Mouse (Mus musculus) forebrain, embryonic 15.5 days (tissue): ENCODE results near the gene Zfp39. TPM values are rescaled to one million over a fixed set of nuclear protein-coding genes. Genes with fewer than 3 reads are reported as not detected.
A peak's percentile ranks its signal among the peaks of the same experiment; 100 is the strongest.

ENCODE experiments used
- ATAC-seq: fragments of 200-750 bp; cut with Nextera tagmentation; replicated peaks from 2 replicates; pipeline ENCODE4 v1.8.0; 2017; ENCODE audit warnings: mild to moderate bottlenecking, moderate TSS enrichment, moderate library complexity
- H3K27ac ChIP-seq: fragments of 300-500 bp; sonication (generic); replicated peaks from 2 replicates; pipeline ENCODE4 v1.5.1; 2015; ENCODE audit warnings: mild to moderate bottlenecking, inconsistent platforms
- H3K27me3 ChIP-seq: fragments of 300-500 bp; sonication (generic); 2 replicates; pipeline ENCODE4 v1.6.1; 2015; ENCODE audit warnings: inconsistent platforms
- H3K36me3 ChIP-seq: fragments of 300-500 bp; sonication (generic); 2 replicates; pipeline ENCODE4 v1.6.1; 2015; ENCODE audit warnings: mild to moderate bottlenecking, inconsistent platforms
- H3K4me1 ChIP-seq: fragments of 300-500 bp; sonication (generic); 2 replicates; pipeline ENCODE4 v1.6.1; 2015; ENCODE audit warnings: inconsistent platforms
- H3K4me2 ChIP-seq: fragments of 300-500 bp; sonication (generic); replicated peaks from 2 replicates; pipeline ENCODE4 v1.6.1; 2015; ENCODE audit warnings: mild to moderate bottlenecking, inconsistent platforms
- H3K4me3 ChIP-seq: fragments of 300-500 bp; sonication (generic); 2 replicates; pipeline ENCODE4 v1.5.1; 2015; ENCODE audit warnings: mild to moderate bottlenecking, inconsistent platforms
- H3K9ac ChIP-seq: fragments of 300-500 bp; sonication (generic); replicated peaks from 2 replicates; pipeline ENCODE4 v1.6.1; 2015; ENCODE audit warnings: mild to moderate bottlenecking, inconsistent platforms
- H3K9me3 ChIP-seq: fragments of 300-500 bp; sonication (generic); 2 replicates; pipeline ENCODE4 v1.6.1; 2016; ENCODE audit warnings: inconsistent platforms
- WGBS: fragments of 180-500 bp; shearing (Covaris S2); methylation state at CpG from one replicate; pipeline ENCODE4 v1.1.7; 2015; ENCODE audit warnings: mixed read lengths; 5-methylcytosine and 5-hydroxymethylcytosine counted together
- polyA plus RNA-seq: library from polyadenylated mRNA; unstranded; fragments of >200 nt; fragmentation: Nextera tagmentation; extraction: Ambion mirVana; gene quantifications from 2 replicates; pipeline ENCODE4 v1.2.1, GENCODE M21; 2015

The Zfp39 gene
- polyA plus RNA-seq, 1 experiment from 2014 or later, result 5.9 TPM

- Histone ChIP-seq H3K9ac (no peak within 1 kb of the TSS), H3K4me1 (peaks cover 6% of the 10 kb centered on the region; the same call in 1 of the 2 replicates), H3K9me3 (no peaks in the 10 kb centered on the region), H3K4me3 (no peak within 1 kb of the TSS), H3K27ac (no peak within 1 kb of the TSS), H3K4me2 (no peak within 1 kb of the TSS), H3K36me3 (no peaks in the 10 kb centered on the region), H3K27me3 (no peaks in the 10 kb centered on the region)
- 88% methylated on average over 12 of the region's 12 CpGs for WGBS
- no peak for ATAC-seq
Observed at GRCm38 (mm10) chr11:58917745-58918366, 13.8 kb upstream of the Zfp39 start, which contains the start of gene Btnl10. TSS of gene Btnl10 (plus strand) at chr11:58917908.

- Histone ChIP-seq H3K4me1 (peaks cover 6% of the 10 kb centered on the region; the same call in 1 of the 2 replicates), H3K4me2 (no peak overlapping the region), H3K27ac (no peak overlapping the region), H3K4me3 (no peak overlapping the region), H3K27me3 (no peaks in the 10 kb centered on the region), H3K9me3 (no peaks in the 10 kb centered on the region), H3K9ac (no peak overlapping the region), H3K36me3 (no peaks in the 10 kb centered on the region)
- 57% methylated on average over 14 of the region's 14 CpGs for WGBS
- ATAC-seq, result no peak
Observed at GRCm38 (mm10) chr11:58916879-58917744, 13.1 kb upstream of the Zfp39 start.

- H3K27ac ChIP-seq, result no peak overlapping the region
- H3K4me1 ChIP-seq, result peaks cover 6% of the 10 kb centered on the region; the same call in 1 of the 2 replicates
- peak overlapping the region; percentile 52 for H3K4me2 ChIP-seq
- peak overlapping the region; percentile 30 for H3K4me3 ChIP-seq
- ATAC-seq, result 0 out of 2 replicates have a peak, but pooled peaks have one; percentile 16
- no peaks in the 10 kb centered on the region for H3K9me3 ChIP-seq
- 12% methylated on average over 17 of the region's 17 CpGs for WGBS
- H3K9ac ChIP-seq, result peak overlapping the region; percentile 41
- H3K36me3 ChIP-seq, result no peaks in the 10 kb centered on the region
- no peaks in the 10 kb centered on the region for H3K27me3 ChIP-seq
Observed at GRCm38 (mm10) chr11:58914461-58915028, 10.5 kb upstream of the Zfp39 start.

- 93% methylated on average over 1 of the region's 1 CpGs for WGBS
Observed at GRCm38 (mm10) chr11:58913776-58914175, 9.8 kb upstream of the Zfp39 start.

GRCm38 (mm10) chr11:58904838-58905237 lies 813 bp upstream of the Zfp39 start:
- H3K9ac ChIP-seq, result no peak overlapping the region
- no peak overlapping the region for H3K4me3 ChIP-seq
- peaks cover 13% of the 10 kb centered on the region for H3K36me3 ChIP-seq
- WGBS, result 48% methylated on average over 6 of the region's 6 CpGs
- ATAC-seq, result no peak
- no peaks in the 10 kb centered on the region for H3K9me3 ChIP-seq
- H3K4me1 ChIP-seq, result peaks cover 17% of the 10 kb centered on the region
- no peak overlapping the region for H3K27ac ChIP-seq
- no peaks in the 10 kb centered on the region for H3K27me3 ChIP-seq
- H3K4me2 ChIP-seq, result no peak overlapping the region

More at GRCm38 (mm10) chr11:58913776-58914175, 9.8 kb upstream of the Zfp39 start:
- no peak overlapping the region for H3K4me2 ChIP-seq
- H3K27ac ChIP-seq, result no peak overlapping the region
- H3K36me3 ChIP-seq, result no peaks in the 10 kb centered on the region
- no peak overlapping the region for H3K9ac ChIP-seq
- H3K27me3 ChIP-seq, result no peaks in the 10 kb centered on the region
- H3K4me3 ChIP-seq, result no peak overlapping the region
- H3K4me1 ChIP-seq, result peaks cover 6% of the 10 kb centered on the region; the same call in 1 of the 2 replicates
- ATAC-seq, result no peak
- H3K9me3 ChIP-seq, result no peaks in the 10 kb centered on the region

GRCm38 (mm10) chr11:58904410-58904718 lies 339 bp upstream of the Zfp39 start:
- H3K27me3 ChIP-seq, result no peaks in the 10 kb centered on the region
- peaks cover 17% of the 10 kb centered on the region for H3K4me1 ChIP-seq
- H3K4me2 ChIP-seq, result peak overlapping the region; percentile 57
- H3K9ac ChIP-seq, result 0 out of 2 replicates have a peak overlapping the region, but pooled peaks have one; percentile 38
- WGBS, result 1% methylated on average over 8 of the region's 8 CpGs
- no peaks in the 10 kb centered on the region for H3K9me3 ChIP-seq
- peak; percentile 1; the same call in 1 of the 2 replicates for ATAC-seq
- H3K27ac ChIP-seq, result no peak overlapping the region
- H3K36me3 ChIP-seq, result peaks cover 14% of the 10 kb centered on the region
- peak overlapping the region; percentile 78 for H3K4me3 ChIP-seq

- no peak overlapping the region for H3K9ac ChIP-seq
- H3K9me3 ChIP-seq, result no peaks in the 10 kb centered on the region
- H3K27ac ChIP-seq, result no peak overlapping the region
- H3K4me3 ChIP-seq, result no peak overlapping the region
- peaks cover 28% of the 10 kb centered on the region for H3K36me3 ChIP-seq
- no peaks in the 10 kb centered on the region for H3K27me3 ChIP-seq
- H3K4me1 ChIP-seq, result peaks cover 17% of the 10 kb centered on the region
- no peak overlapping the region for H3K4me2 ChIP-seq
- no peak for ATAC-seq
Observed at GRCm38 (mm10) chr11:58901080-58901479, 2.9 kb downstream of the Zfp39 start.

- ATAC-seq, result no peak
- Histone ChIP-seq H3K9ac (no peak overlapping the region), H3K27me3 (no peaks in the 10 kb centered on the region), H3K4me1 (peaks cover 5% of the 10 kb centered on the region), H3K27ac (no peak overlapping the region), H3K4me3 (no peak overlapping the region), H3K9me3 (no peaks in the 10 kb centered on the region), H3K36me3 (peaks cover 52% of the 10 kb centered on the region), H3K4me2 (no peak overlapping the region)
- whole genome bisulfite sequencing, result 78% methylated on average over 6 of the region's 6 CpGs
Observed at GRCm38 (mm10) chr11:58897485-58897884, 6.5 kb downstream of the Zfp39 start.

- Histone ChIP-seq H3K4me2 (no peak overlapping the region), H3K9me3 (no peaks in the 10 kb centered on the region), H3K4me3 (no peak overlapping the region), H3K4me1 (no peaks in the 10 kb centered on the region), H3K27me3 (no peaks in the 10 kb centered on the region), H3K36me3 (peaks cover 66% of the 10 kb centered on the region), H3K27ac (no peak overlapping the region), H3K9ac (no peak overlapping the region)
- no peak for ATAC-seq
- WGBS, result 69% methylated on average over 6 of the region's 6 CpGs
Observed at GRCm38 (mm10) chr11:58894456-58894855, 9.6 kb downstream of the Zfp39 start.

GRCm38 (mm10) chr11:58890511-58890910 lies 13.5 kb downstream of the Zfp39 start:
- no peak overlapping the region for H3K27ac ChIP-seq
- H3K4me3 ChIP-seq, result no peak overlapping the region
- H3K36me3 ChIP-seq, result peaks cover 58% of the 10 kb centered on the region
- H3K27me3 ChIP-seq, result no peaks in the 10 kb centered on the region
- WGBS, result 93% methylated on average over 10 of the region's 10 CpGs
- no peak for ATAC-seq
- no peak overlapping the region for H3K9ac ChIP-seq
- H3K4me2 ChIP-seq, result no peak overlapping the region
- no peaks in the 10 kb centered on the region for H3K9me3 ChIP-seq
- no peaks in the 10 kb centered on the region for H3K4me1 ChIP-seq

- Histone ChIP-seq H3K4me3 (no peak overlapping the region), H3K9me3 (no peaks in the 10 kb centered on the region), H3K9ac (no peak overlapping the region), H3K4me2 (no peak overlapping the region), H3K36me3 (peaks cover 46% of the 10 kb centered on the region), H3K27me3 (no peaks in the 10 kb centered on the region), H3K27ac (no peak overlapping the region), H3K4me1 (no peaks in the 10 kb centered on the region)
- ATAC-seq, result no peak
- 89% methylated on average over 8 of the region's 8 CpGs for WGBS
Observed at GRCm38 (mm10) chr11:58883756-58884155, 20.3 kb downstream of the Zfp39 start.

- WGBS, result 91% methylated on average over 4 of the region's 4 CpGs
- Histone ChIP-seq H3K27me3 (no peaks in the 10 kb centered on the region), H3K27ac (no peak overlapping the region), H3K9me3 (no peaks in the 10 kb centered on the region), H3K4me3 (no peak overlapping the region), H3K4me1 (peaks cover 12% of the 10 kb centered on the region), H3K9ac (no peak overlapping the region), H3K36me3 (peaks cover 14% of the 10 kb centered on the region; the same call in 1 of the 2 replicates), H3K4me2 (no peak overlapping the region)
- ATAC-seq, result no peak
Observed at GRCm38 (mm10) chr11:58870961-58871360, 33.1 kb downstream of the Zfp39 start.
